Mouse (Mus musculus) lung, postnatal 4 days (tissue): ENCODE measurements around the gene Crim1.
A peak's percentile ranks its signal among the peaks of the same experiment; 100 is the strongest.

Experiments used
- DNase-seq, 2 experiments: peaks; one replicate each; pipeline ENCODE4 v3.0.0; 2021

Crim1 gene

GRCm38 (mm10) chr17:78290153-78290876 is 90.3 kb downstream of the Crim1 start:
- no peak for DNase-seq

- DNase-seq = no peak
Observed at GRCm38 (mm10) chr17:78291030-78291429, 91.0 kb downstream of the Crim1 start.

GRCm38 (mm10) chr17:78292301-78292700 is 92.3 kb downstream of the Crim1 start:
- no peak for DNase-seq

GRCm38 (mm10) chr17:78292827-78293488 is 92.9 kb downstream of the Crim1 start:
- DNase-seq = no peak

GRCm38 (mm10) chr17:78295979-78296378 is 95.9 kb downstream of the Crim1 start:
- no peak for DNase-seq

GRCm38 (mm10) chr17:78298140-78298539 is 98.1 kb downstream of the Crim1 start:
- peak; percentile 37 to 40 for DNase-seq

- DNase-seq = peak; percentile 51 to 66
Observed at GRCm38 (mm10) chr17:78298967-78299540, 99.0 kb downstream of the Crim1 start.

- no peak for DNase-seq
Observed at GRCm38 (mm10) chr17:78303053-78303452, 103.0 kb downstream of the Crim1 start.

GRCm38 (mm10) chr17:78304059-78304458 is 104.0 kb downstream of the Crim1 start:
- no peak for DNase-seq

GRCm38 (mm10) chr17:78306434-78306833 is 106.4 kb downstream of the Crim1 start:
- DNase-seq = no peak

GRCm38 (mm10) chr17:78308221-78308620 is 108.2 kb downstream of the Crim1 start:
- DNase-seq = no peak

- no peak for DNase-seq
Observed at GRCm38 (mm10) chr17:78313006-78313405, 113.0 kb downstream of the Crim1 start.

GRCm38 (mm10) chr17:78313612-78314011 is 113.6 kb downstream of the Crim1 start:
- no peak for DNase-seq

- DNase-seq = no peak
Observed at GRCm38 (mm10) chr17:78315659-78316058, 115.6 kb downstream of the Crim1 start.

GRCm38 (mm10) chr17:78317381-78317780 is 117.3 kb downstream of the Crim1 start:
- DNase-seq = no peak

- no peak for DNase-seq
Observed at GRCm38 (mm10) chr17:78318810-78319209, 118.8 kb downstream of the Crim1 start.

GRCm38 (mm10) chr17:78321216-78321835 is 121.3 kb downstream of the Crim1 start:
- no peak for DNase-seq

GRCm38 (mm10) chr17:78322369-78323335 is 122.6 kb downstream of the Crim1 start:
- DNase-seq = no peak

GRCm38 (mm10) chr17:78325761-78326332 is 125.8 kb downstream of the Crim1 start:
- DNase-seq = no peak

- no peak for DNase-seq
Observed at GRCm38 (mm10) chr17:78326381-78326780, 126.3 kb downstream of the Crim1 start.

GRCm38 (mm10) chr17:78327187-78327586 is 127.1 kb downstream of the Crim1 start:
- DNase-seq = no peak

- DNase-seq = no peak
Observed at GRCm38 (mm10) chr17:78328287-78328686, 128.2 kb downstream of the Crim1 start.
